Mouse (Mus musculus) bone marrow macrophage, adult 2 months (primary cell): ENCODE results near the gene Cenpq. TPM values are rescaled to one million over a fixed set of nuclear protein-coding genes. Genes with fewer than 3 reads are reported as not detected.

Source experiments
- H3K27ac ChIP-seq: 2 replicates; pipeline ENCODE4 v1.5.1; 2012; ENCODE audit warnings: low read depth, low read length; ENCODE audit not compliant: insufficient read depth
- H3K4me1 ChIP-seq: 2 replicates; pipeline ENCODE4 v1.6.1; 2012; ENCODE audit warnings: low read length; ENCODE audit not compliant: control insufficient read depth, insufficient read depth
- H3K4me3 ChIP-seq: 2 replicates; pipeline ENCODE4 v1.5.1; 2012; ENCODE audit warnings: mild to moderate bottlenecking, low read length, moderate library complexity; ENCODE audit not compliant: insufficient read depth
- CTCF ChIP-seq: IDR thresholded peaks from 2 replicates; pipeline ENCODE4 v1.5.1; 2012; ENCODE audit warnings: low read depth, mild to moderate bottlenecking, low read length, moderate library complexity
- POLR2A ChIP-seq: IDR thresholded peaks from 2 replicates; pipeline ENCODE4 v1.6.1; 2012; ENCODE audit warnings: mild to moderate bottlenecking, low read depth, low read length, borderline replicate concordance
- polyA plus RNA-seq: library from polyadenylated mRNA; stranded (reverse); fragments of >200 nt; gene quantifications from 2 replicates; pipeline ENCODE4 v1.2.4, GENCODE M21; 2012; ENCODE audit not compliant: missing spikeins, insufficient read depth, insufficient read length

Gene Cenpq
- polyA plus RNA-seq, 1 experiment, result 14.2 TPM

- H3K4me1 ChIP-seq, result peaks cover 40% of the 10 kb centered on the region
- no peak for TF ChIP-seq POLR2A
- TF ChIP-seq CTCF, result no peak
Observed at GRCm38 (mm10) chr17:40873582-40874011, 61.2 kb downstream of the Cenpq start.

More at GRCm38 (mm10) chr17:40873582-40874011, 61.2 kb downstream of the Cenpq start:
- peak overlapping the region; percentile 73 for H3K27ac ChIP-seq
- no peak overlapping the region for H3K4me3 ChIP-seq

Other genes starting within 250 kb of the Cenpq start
- not detected in 2 replicates for gene Esp1, start 207.9 kb downstream of the Cenpq start, polyA plus RNA-seq
- not detected in 2 replicates for gene Crisp2, start 128.0 kb downstream of the Cenpq start, polyA plus RNA-seq
- gene Rhag, start 123.9 kb downstream of the Cenpq start, polyA plus RNA-seq, result 0.39 TPM in 1 of 2 replicates, not detected in the other
- gene 9130008F23Rik, start 54.5 kb downstream of the Cenpq start, polyA plus RNA-seq, result 2.9 and 3.4 TPM in 2 replicates
- gene Glyatl3, start 20.7 kb downstream of the Cenpq start, polyA plus RNA-seq, result not detected in 2 replicates
- gene Mut, start 362 bp downstream of the Cenpq start, polyA plus RNA-seq, result 21.1 and 22.0 TPM in 2 replicates